Mouse (Mus musculus): ENCODE results near the gene Jmjd1c.

Jmjd1c gene

GRCm38 (mm10) chr10:67137437-67137836 is 41.5 kb downstream of the Jmjd1c start:
- DNase-seq: no peak

GRCm38 (mm10) chr10:67143661-67144060 is 47.7 kb downstream of the Jmjd1c start:
- DNase-seq: no peak

- no peak for DNase-seq
These were observed 48.3 kb downstream of the Jmjd1c start for GRCm38 (mm10) chr10:67144269-67144668.

- no peak for DNase-seq
These were observed 49.7 kb downstream of the Jmjd1c start for GRCm38 (mm10) chr10:67145623-67146022.

- DNase-seq: no peak
These were observed 55.8 kb downstream of the Jmjd1c start for GRCm38 (mm10) chr10:67151766-67152165.

GRCm38 (mm10) chr10:67154647-67155046 is 58.7 kb downstream of the Jmjd1c start:
- no peak for DNase-seq

GRCm38 (mm10) chr10:67174049-67174448 is 78.1 kb downstream of the Jmjd1c start:
- no peak for DNase-seq

- no peak for DNase-seq
These were observed 80.1 kb downstream of the Jmjd1c start for GRCm38 (mm10) chr10:67176031-67176430.

GRCm38 (mm10) chr10:67176932-67177331 is 81.0 kb downstream of the Jmjd1c start:
- DNase-seq: no peak

- no peak for DNase-seq
These were observed 81.5 kb downstream of the Jmjd1c start for GRCm38 (mm10) chr10:67177410-67177809.

- no peak for DNase-seq
These were observed 84.1 kb downstream of the Jmjd1c start for GRCm38 (mm10) chr10:67180021-67180420.

GRCm38 (mm10) chr10:67180799-67181198 is 84.9 kb downstream of the Jmjd1c start:
- DNase-seq: no peak

GRCm38 (mm10) chr10:67182651-67183050 is 86.7 kb downstream of the Jmjd1c start:
- DNase-seq: no peak

GRCm38 (mm10) chr10:67183086-67183485 is 87.2 kb downstream of the Jmjd1c start:
- no peak for DNase-seq

GRCm38 (mm10) chr10:67184441-67185070 is 88.6 kb downstream of the Jmjd1c start:
- DNase-seq: peak; percentile 11

GRCm38 (mm10) chr10:67185491-67186081 is 89.7 kb downstream of the Jmjd1c start:
- peak; percentile 90 for DNase-seq

- peak; percentile 7 for DNase-seq
These were observed 90.6 kb downstream of the Jmjd1c start for GRCm38 (mm10) chr10:67186489-67186888.

- peak; percentile 27 for DNase-seq
These were observed 91.1 kb downstream of the Jmjd1c start for GRCm38 (mm10) chr10:67187001-67187453.

GRCm38 (mm10) chr10:67187952-67188351 is 92.0 kb downstream of the Jmjd1c start:
- no peak for DNase-seq

- DNase-seq: peak; percentile 7
These were observed 93.1 kb downstream of the Jmjd1c start for GRCm38 (mm10) chr10:67189057-67189456.

GRCm38 (mm10) chr10:67190261-67190660 is 94.3 kb downstream of the Jmjd1c start:
- peak; percentile 11 for DNase-seq

- peak; percentile 13 for DNase-seq
These were observed 96.4 kb downstream of the Jmjd1c start for GRCm38 (mm10) chr10:67192366-67192765.

- DNase-seq: no peak
These were observed 97.2 kb downstream of the Jmjd1c start for GRCm38 (mm10) chr10:67193003-67193652.

- no peak for DNase-seq
These were observed 98.1 kb downstream of the Jmjd1c start for GRCm38 (mm10) chr10:67194046-67194445.
